Mouse (Mus musculus) cerebellum, adult 2 months (tissue): Measurements from ENCODE around the gene Ms4a8a.

Experiments used
- CTCF ChIP-seq: fragments of 200-500 bp; IDR thresholded peaks from 2 replicates; pipeline ENCODE4 v1.5.1; 2011; ENCODE audit warnings: low read depth, mild to moderate bottlenecking, control low read depth, low read length, moderate library complexity, borderline replicate concordance; ENCODE audit not compliant: insufficient read depth
- POLR2A ChIP-seq: fragments of 200-500 bp; IDR thresholded peaks from 2 replicates; pipeline ENCODE4 v1.6.1; 2011; ENCODE audit warnings: low read length, control low read depth, borderline replicate concordance; ENCODE audit not compliant: insufficient read depth

DNA sequence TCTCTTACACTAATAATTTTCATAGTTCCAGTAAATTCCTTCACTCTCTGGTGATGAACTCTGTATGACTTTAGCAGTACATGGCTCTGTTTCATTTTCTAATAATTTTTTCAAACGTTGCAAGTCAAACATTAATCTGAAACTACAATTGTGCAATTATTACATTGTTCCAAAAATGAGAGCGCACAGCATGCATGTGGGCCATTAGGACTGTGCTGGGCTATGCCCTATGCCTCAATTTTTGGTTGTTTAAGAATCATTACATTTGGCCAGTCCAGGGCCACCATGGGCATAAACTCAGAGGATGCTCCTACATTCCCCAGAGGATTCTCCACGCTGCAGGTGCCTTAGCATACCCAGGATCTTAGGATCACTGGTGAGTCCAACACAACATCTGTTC lies 27.6 kb downstream of the Ms4a8a start:
- no peak for TF ChIP-seq CTCF
- TF ChIP-seq POLR2A = no peak
